Mouse (Mus musculus): ENCODE data around the gene Rilpl1. TPM values are rescaled to one million over a fixed set of nuclear protein-coding genes. Genes with fewer than 3 reads are reported as not detected.
"Not testable (repeated sequence)": the region's sequence is repeated elsewhere in the genome, so short reads cannot be mapped to it uniquely, and the experiment has no call there.

Rilpl1 gene
- polyA plus RNA-seq, 1 experiment from 2014 or later = 11.8 TPM

DNA sequence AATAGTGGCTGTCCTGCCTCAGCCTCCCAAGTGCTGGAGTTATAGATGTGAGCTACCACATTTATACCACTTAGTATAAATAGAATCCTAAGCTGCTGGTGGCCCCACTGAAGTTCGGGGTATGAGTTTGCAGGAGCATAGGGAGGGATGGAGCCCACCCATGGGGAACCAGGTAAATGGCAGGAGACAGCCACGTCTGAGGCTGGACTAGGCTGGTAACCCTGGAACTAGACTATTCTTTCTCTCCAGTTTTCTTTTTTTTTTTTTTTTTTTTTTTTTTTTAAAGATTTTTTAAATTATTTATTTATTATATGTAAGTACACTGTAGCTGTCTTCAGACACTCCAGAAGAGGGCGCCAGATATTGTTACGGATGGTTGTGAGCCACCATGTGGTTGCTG, 31.2 kb downstream of the Rilpl1 start:
- H3K9ac ChIP-seq; H3K4me2 ChIP-seq; H3K27ac ChIP-seq; H3K27me3 ChIP-seq (replicated peaks); H3K36me3 ChIP-seq (replicated peaks); H3K4me3 ChIP-seq; H3K9me3 ChIP-seq; H3K4me1 ChIP-seq; ATAC-seq (replicated peaks): not testable (repeated sequence)
- WGBS = 80% methylated on average over 4 of the region's 4 CpGs

DNA sequence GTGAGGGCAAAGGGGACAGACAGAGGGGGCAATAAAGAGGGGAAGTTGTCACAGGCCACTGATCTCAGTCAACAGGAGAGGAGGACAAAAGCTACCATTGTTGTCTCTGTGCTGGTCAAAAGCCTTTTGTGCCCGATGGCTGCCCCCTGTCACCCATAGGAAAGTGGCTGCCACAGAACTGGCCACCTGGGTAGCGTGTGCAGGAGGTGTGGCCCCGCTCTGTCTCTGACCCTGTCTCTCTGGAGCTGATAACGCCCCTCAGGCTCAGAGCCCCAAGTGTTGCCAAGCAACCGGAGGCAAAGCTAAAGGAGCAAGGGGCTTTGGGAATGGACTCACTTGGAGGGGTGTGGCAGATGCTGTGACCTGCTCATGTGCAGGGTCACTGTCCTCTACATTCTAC, 32.2 kb downstream of the Rilpl1 start:
- H3K4me1 ChIP-seq = no peaks in the 10 kb centered on the region
- no peak overlapping the region for H3K9ac ChIP-seq
- H3K27ac ChIP-seq = no peak overlapping the region
- ATAC-seq (replicated peaks) = no peak
- no peak overlapping the region for H3K4me2 ChIP-seq
- no peaks in the 10 kb centered on the region for H3K9me3 ChIP-seq
- H3K27me3 ChIP-seq (replicated peaks) = no peaks in the 10 kb centered on the region
- no peak overlapping the region for H3K4me3 ChIP-seq
- H3K36me3 ChIP-seq (replicated peaks) = no peaks in the 10 kb centered on the region
- 19% methylated on average over 5 of the region's 5 CpGs for WGBS

DNA sequence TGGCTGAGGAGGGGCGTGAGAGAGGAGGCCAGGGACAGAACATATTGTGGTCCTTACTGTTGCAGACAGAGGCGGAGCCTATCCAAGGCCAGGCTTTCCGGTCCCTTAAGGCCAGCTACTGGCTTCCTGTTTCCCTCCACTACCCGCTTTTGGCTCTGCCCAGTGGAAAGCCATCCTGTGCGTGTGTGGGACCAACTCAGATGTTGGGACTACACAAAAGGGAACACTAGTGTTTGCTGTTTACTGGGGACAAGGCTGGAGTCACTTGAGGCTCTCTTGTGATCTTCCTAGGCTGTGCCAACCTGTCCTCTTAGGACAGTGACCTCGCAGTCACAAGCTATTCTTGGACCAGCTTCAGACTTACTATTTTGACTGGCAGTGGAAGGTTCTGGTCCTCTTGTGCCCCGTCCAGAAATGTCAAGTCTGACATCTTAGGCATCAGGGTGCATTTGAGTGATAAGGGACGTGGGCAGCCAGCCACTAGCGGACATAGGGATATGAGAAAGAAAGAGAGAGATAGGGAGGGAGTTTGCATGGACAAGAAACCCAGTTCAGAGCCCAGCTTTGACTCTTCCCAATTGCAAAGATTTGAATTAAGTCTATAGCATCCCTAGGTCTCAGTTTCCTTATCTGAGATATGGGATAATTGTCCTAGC, 32.8 kb downstream of the Rilpl1 start:
- H3K27ac ChIP-seq = no peak overlapping the region
- ATAC-seq (replicated peaks) = no peak

DNA sequence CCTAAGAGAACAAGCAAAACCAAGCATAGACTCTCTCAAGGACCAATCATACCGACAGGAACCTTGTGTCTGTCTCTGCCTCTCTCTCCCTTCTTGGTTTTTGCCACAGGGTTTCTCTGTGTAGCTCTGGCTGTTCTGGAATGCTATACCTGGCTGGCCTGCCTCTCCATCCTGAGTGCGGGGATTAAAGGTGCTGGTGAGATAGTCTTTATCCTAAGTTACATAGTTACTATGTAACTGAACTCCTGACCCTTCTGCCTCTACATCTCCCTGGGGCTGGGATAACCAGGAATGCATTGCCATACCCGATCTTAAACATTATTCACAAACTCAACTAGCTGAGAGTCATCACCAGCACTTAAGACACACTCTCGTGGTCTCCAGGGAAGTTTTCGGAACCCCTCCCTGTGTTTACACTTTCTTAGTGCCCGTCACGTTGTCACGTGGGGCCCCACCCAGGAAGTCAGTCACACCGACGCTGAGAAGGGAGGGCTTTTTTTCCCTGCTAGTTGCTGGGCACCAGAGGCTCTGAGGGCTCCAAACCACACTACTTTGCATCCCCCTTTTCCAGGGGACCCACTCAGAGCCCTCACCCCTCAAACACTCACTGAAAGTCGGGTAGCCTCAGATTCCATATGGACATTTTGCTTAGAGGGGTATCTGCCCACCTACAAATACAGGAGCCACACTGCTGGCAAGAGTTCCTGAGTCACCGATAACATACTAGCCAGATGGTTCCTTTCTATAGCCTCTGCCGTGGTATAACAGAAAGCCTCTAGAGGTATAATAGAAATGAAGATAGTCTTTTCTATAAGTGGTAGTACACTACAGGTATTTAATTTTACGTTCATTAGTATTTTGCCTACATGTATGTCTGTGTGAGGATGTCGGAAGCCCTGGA, 34.3 kb downstream of the Rilpl1 start:
- no peak overlapping the region for H3K9ac ChIP-seq
- WGBS = 81% methylated on average over 15 of the region's 15 CpGs
- no peaks in the 10 kb centered on the region for H3K9me3 ChIP-seq
- H3K4me2 ChIP-seq = no peak overlapping the region
- no peak overlapping the region for H3K4me3 ChIP-seq
- H3K36me3 ChIP-seq (replicated peaks) = peaks cover 9% of the 10 kb centered on the region; the same call in 1 of the 2 replicates
- no peak for ATAC-seq (replicated peaks)
- no peaks in the 10 kb centered on the region for H3K4me1 ChIP-seq
- no peaks in the 10 kb centered on the region for H3K27me3 ChIP-seq (replicated peaks)
- no peak overlapping the region for H3K27ac ChIP-seq

More for the DNA sequence above, 32.8 kb downstream of the Rilpl1 start:
- Histone ChIP-seq H3K36me3 (replicated peaks) (no peaks in the 10 kb centered on the region; the same call in 1 of the 2 replicates), H3K27me3 (replicated peaks) (no peaks in the 10 kb centered on the region), H3K4me3 (no peak overlapping the region), H3K4me1 (no peaks in the 10 kb centered on the region), H3K4me2 (no peak overlapping the region), H3K9ac (no peak overlapping the region), H3K9me3 (no peaks in the 10 kb centered on the region)
- WGBS = 77% methylated on average over 9 of the region's 9 CpGs

DNA sequence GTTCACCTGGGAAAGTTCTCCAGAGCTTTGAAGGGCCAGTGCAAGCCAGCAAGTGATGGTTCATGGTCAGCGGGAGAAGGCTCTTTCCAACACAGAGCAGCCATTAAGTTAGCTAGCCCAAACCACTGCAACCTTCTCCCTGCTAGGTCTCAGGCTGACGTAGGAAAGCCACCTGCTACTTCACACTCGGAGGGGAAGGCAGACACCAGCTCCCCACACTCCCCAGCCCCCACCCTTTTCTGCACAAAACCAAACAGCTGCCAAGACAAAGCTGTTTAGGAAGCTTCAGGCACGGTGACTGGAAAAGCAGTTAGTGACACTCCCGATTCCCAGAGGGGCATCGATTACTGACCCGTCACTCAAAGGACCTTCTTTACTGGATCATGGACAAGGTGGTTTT, 35.6 kb downstream of the Rilpl1 start:
- Histone ChIP-seq H3K4me2 (no peak overlapping the region), H3K9ac (no peak overlapping the region), H3K4me1 (no peaks in the 10 kb centered on the region), H3K36me3 (replicated peaks) (peaks cover 9% of the 10 kb centered on the region; the same call in 1 of the 2 replicates), H3K9me3 (no peaks in the 10 kb centered on the region), H3K27ac (no peak overlapping the region), H3K27me3 (replicated peaks) (no peaks in the 10 kb centered on the region), H3K4me3 (no peak overlapping the region)
- WGBS = 59% methylated on average over 7 of the region's 7 CpGs
- ATAC-seq (replicated peaks) = no peak

DNA sequence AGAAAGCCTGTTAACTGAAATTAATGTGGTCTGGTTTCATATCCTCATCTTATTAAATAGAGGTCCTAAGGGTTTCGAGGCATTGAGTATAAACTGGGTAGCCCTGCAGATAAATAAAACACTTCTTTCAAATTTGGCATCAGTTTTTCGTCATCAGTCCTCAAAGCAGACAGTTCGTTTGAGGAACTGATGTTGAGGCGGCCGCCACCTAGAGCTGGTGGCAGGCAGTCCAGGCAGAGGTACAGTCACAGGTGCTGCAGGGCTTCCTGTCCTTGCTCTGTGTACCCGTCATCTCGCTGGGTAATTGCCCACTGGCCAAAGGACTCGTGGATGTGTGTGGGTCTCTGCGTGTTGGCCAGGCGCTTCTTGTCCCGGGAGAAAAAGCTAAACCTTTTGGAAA, 37.7 kb downstream of the Rilpl1 start:
- H3K36me3 ChIP-seq (replicated peaks) = peaks cover 9% of the 10 kb centered on the region; the same call in 1 of the 2 replicates
- no peaks in the 10 kb centered on the region for H3K9me3 ChIP-seq
- no peak overlapping the region for H3K4me2 ChIP-seq
- H3K27ac ChIP-seq = no peak overlapping the region
- WGBS = 91% methylated on average over 11 of the region's 11 CpGs
- H3K4me3 ChIP-seq = no peak overlapping the region
- no peaks in the 10 kb centered on the region for H3K4me1 ChIP-seq
- no peak overlapping the region for H3K9ac ChIP-seq
- no peaks in the 10 kb centered on the region for H3K27me3 ChIP-seq (replicated peaks)
- no peak for ATAC-seq (replicated peaks)

DNA sequence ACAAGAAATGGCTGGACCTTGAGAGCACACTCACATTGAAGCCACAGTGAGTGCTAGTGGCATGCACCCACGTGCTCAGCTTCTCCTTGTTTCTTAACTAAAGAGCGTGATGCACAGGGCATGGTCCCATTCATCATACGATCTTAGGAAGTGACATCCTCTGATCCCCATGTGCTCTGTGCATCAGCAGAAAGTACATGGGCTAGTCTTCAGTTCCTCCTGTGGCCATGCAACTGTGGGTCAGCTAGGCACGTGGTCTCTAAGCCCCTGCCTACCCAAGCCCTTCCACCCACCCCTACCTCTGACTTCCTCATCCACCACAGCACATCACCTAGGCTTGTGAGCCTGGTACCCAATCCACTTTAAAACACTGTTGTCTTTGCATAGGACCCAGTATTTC, 38.6 kb downstream of the Rilpl1 start:
- ATAC-seq (replicated peaks) = no peak
- Histone ChIP-seq H3K27me3 (replicated peaks) (no peaks in the 10 kb centered on the region), H3K9ac (no peak overlapping the region), H3K27ac (no peak overlapping the region), H3K4me3 (no peak overlapping the region), H3K4me2 (no peak overlapping the region), H3K9me3 (no peaks in the 10 kb centered on the region), H3K4me1 (no peaks in the 10 kb centered on the region), H3K36me3 (replicated peaks) (peaks cover 9% of the 10 kb centered on the region; the same call in 1 of the 2 replicates)
- WGBS = 83% methylated on average over 4 of the region's 4 CpGs

DNA sequence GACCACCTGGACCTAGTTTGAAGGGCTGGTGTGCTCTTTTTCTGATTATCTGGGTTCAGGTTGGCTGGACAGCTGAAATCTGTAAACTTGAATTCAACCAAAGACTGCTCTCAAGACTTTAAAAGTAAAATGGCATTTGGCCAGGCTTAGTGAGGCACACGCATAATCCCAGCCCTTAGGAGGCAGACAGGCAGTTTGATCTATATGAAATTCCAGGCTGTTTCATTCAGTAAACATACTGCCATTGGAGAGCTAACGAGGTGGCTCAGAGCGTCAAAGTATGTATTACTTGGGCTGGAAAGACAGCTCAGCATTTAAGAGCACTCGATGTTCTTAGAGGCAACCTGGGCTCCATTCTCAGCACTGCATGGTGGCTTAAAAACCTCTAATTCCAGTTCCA, 39.5 kb downstream of the Rilpl1 start:
- H3K36me3 ChIP-seq (replicated peaks) = peaks cover 9% of the 10 kb centered on the region; the same call in 1 of the 2 replicates
- ATAC-seq (replicated peaks) = no peak
- WGBS = 82% methylated on average over 4 of the region's 4 CpGs

DNA sequence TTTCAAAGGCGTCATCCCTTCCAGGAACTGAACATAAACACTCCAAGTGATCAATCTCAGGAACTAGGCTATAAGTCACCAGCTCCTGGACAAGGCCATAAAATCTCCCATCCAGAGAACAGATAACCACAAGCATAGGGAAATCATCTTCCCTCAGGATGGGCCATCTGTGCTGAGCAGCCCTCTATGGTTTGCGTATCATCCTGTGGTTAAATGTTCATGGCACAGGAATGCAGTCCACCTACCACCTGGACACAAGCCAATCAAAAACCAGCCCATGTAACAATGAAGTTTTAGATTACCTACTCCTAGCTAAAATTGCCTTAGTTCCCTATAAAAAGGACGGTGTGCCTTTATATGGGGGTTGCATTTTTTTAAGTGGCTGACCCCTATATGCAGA, 42.3 kb downstream of the Rilpl1 start:
- 96% methylated on average over 3 of the region's 3 CpGs for WGBS
- ATAC-seq (replicated peaks) = no peak
- no peaks in the 10 kb centered on the region for H3K9me3 ChIP-seq

More for the DNA sequence above, 39.5 kb downstream of the Rilpl1 start:
- Histone ChIP-seq H3K27me3 (replicated peaks) (no peaks in the 10 kb centered on the region), H3K4me3 (no peak overlapping the region), H3K9ac (no peak overlapping the region), H3K4me1 (no peaks in the 10 kb centered on the region), H3K27ac (no peak overlapping the region), H3K4me2 (no peak overlapping the region), H3K9me3 (no peaks in the 10 kb centered on the region)

DNA sequence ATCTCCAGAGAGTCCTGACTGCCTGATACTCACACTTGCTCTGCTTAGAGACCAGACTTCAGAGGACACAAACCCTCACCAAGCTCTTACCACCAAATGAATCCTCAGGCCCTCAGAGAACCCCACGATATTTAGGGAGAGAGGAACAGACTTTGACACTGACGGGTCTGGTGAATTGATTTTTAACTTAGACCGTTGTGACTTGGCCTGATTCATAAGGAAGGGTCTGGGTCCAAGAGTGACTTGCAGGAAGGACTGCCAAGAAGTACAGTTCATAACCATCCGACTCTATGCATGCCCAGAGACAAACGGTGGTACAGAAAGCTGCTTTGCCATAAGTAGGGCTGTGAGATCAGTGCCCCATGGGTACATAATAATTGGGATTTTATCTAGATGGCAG, 45.5 kb downstream of the Rilpl1 start:
- H3K36me3 ChIP-seq (replicated peaks) = no peaks in the 10 kb centered on the region; the same call in 1 of the 2 replicates
- peaks cover 16% of the 10 kb centered on the region for H3K4me1 ChIP-seq
- H3K4me2 ChIP-seq = no peak overlapping the region
- WGBS = 89% methylated on average over 5 of the region's 5 CpGs
- no peaks in the 10 kb centered on the region for H3K27me3 ChIP-seq (replicated peaks)
- no peak overlapping the region for H3K4me3 ChIP-seq
- no peak overlapping the region for H3K9ac ChIP-seq
- H3K27ac ChIP-seq = no peak overlapping the region
- ATAC-seq (replicated peaks) = no peak
- H3K9me3 ChIP-seq = no peaks in the 10 kb centered on the region

More for the DNA sequence above, 42.3 kb downstream of the Rilpl1 start:
- Histone ChIP-seq H3K27ac (no peak overlapping the region), H3K4me2 (no peak overlapping the region), H3K27me3 (replicated peaks) (no peaks in the 10 kb centered on the region), H3K4me1 (peaks cover 10% of the 10 kb centered on the region), H3K36me3 (replicated peaks) (peaks cover 9% of the 10 kb centered on the region; the same call in 1 of the 2 replicates), H3K9ac (no peak overlapping the region), H3K4me3 (no peak overlapping the region)

DNA sequence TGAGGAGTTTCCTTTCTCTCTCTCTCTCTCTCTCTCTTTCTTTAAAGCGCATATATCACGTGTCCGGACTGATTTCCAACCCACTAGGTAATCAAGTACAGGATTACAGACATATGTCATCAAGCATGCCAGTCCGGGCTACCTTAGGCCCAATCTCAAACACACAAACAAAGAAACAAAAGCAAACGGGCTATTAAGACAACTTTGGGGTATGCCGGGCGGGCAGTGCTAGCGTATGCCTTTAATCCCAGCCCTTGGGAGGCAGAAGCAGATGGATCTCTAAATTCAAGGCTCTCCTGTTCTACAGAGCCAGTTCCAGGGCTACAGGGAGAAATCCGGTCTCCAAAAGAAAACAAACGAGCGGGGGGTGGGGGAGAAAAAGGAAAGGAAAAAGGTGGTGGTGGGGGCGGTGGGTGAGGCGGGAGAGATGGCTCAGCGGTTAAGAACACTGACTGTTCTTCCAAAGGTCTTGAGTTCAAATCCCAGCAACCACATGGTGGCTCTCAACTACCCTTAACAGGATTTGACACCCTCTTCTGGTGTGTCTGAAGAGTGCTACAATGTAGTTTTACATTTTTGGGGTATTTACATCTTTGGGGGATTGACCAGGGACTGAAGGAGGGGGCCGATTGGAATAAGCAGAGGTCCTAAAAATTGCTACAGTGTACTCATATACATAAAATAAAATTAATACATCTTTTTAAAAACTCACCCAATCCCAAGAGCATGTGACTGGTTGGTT, 47.4 kb downstream of the Rilpl1 start:
- peak overlapping the region; percentile 82 for H3K4me2 ChIP-seq
- peak overlapping the region; percentile 91 for H3K27ac ChIP-seq
- peaks cover 17% of the 10 kb centered on the region for H3K4me1 ChIP-seq
- peak overlapping the region; percentile 68 for H3K9ac ChIP-seq
- H3K9me3 ChIP-seq = no peaks in the 10 kb centered on the region
- WGBS = 7% methylated on average over 14 of the region's 15 CpGs
- H3K4me3 ChIP-seq = peak overlapping the region; percentile 78
- no peaks in the 10 kb centered on the region for H3K36me3 ChIP-seq (replicated peaks)
- ATAC-seq (replicated peaks) = peak; percentile 66; the same call in 1 of the 2 replicates
- H3K27me3 ChIP-seq (replicated peaks) = no peaks in the 10 kb centered on the region
